In genomic region chr12:116340160-116340559, GRCm38 (mm10) we compare ENCODE assay signal across 18 mouse cellular contexts.
"Had no signal": no experiment of that assay in that cellular context is flagged by ENCODE, and none has a peak within 500 bp of the region (broad histone marks: within the 10 kb centered on the region; RNA-seq: fewer than 3 reads in every experiment).

No protein-coding gene starts in this region.

- H3K9me3 ChIP-seq: liver, embryonic 15.5 days; lung, embryonic 15.5 days; midbrain, embryonic 13.5 days; midbrain, embryonic 15.5 days; neural tube, embryonic 12.5 days; stomach, embryonic 15.5 days had no signal

- DNase-seq: liver, postnatal 0 days; lung, adult 2 months; lung, postnatal 14 days; lung, postnatal 36 days; right cerebral cortex, postnatal 14 days; thymus, adult 2 months; thymus, postnatal 25 days; thymus, postnatal 4 days had no signal

- H3K4me1 ChIP-seq: liver, embryonic 15.5 days; lung, embryonic 15.5 days; midbrain, embryonic 13.5 days; midbrain, embryonic 15.5 days; neural tube, embryonic 12.5 days; stomach, embryonic 15.5 days had no signal

- H3K27me3 ChIP-seq: liver, embryonic 15.5 days; lung, embryonic 15.5 days; midbrain, embryonic 13.5 days; midbrain, embryonic 15.5 days; neural tube, embryonic 12.5 days; stomach, embryonic 15.5 days had no signal

- ATAC-seq: liver, postnatal 0 days; lung, postnatal 0 days; midbrain, embryonic 13.5 days; midbrain, embryonic 15.5 days had no signal

- H3K9ac ChIP-seq: liver, embryonic 15.5 days; liver, postnatal 0 days; lung, embryonic 15.5 days; midbrain, embryonic 13.5 days; midbrain, embryonic 15.5 days; neural tube, embryonic 12.5 days; stomach, embryonic 15.5 days had no signal

- H3K4me3 ChIP-seq: liver, embryonic 15.5 days; lung, embryonic 15.5 days; midbrain, embryonic 13.5 days; midbrain, embryonic 15.5 days; neural tube, embryonic 12.5 days; stomach, embryonic 15.5 days had no signal

- H3K4me2 ChIP-seq: liver, embryonic 15.5 days; lung, embryonic 15.5 days; midbrain, embryonic 11.5 days; midbrain, embryonic 13.5 days; midbrain, embryonic 15.5 days; neural tube, embryonic 12.5 days; stomach, embryonic 15.5 days had no signal

- H3K27ac ChIP-seq: liver, embryonic 15.5 days; lung, embryonic 15.5 days; macrophage; midbrain, embryonic 13.5 days; midbrain, embryonic 15.5 days; neural tube, embryonic 12.5 days; stomach, embryonic 15.5 days; stomach, postnatal 0 days had no signal
